Mouse (Mus musculus) E14TG2a.4 (cell line): ENCODE results near the gene Ttll1.
A peak's percentile ranks its signal among the peaks of the same experiment; 100 is the strongest.
"Not testable (repeated sequence)": the region's sequence is repeated elsewhere in the genome, so short reads cannot be mapped to it uniquely, and the experiment has no call there.

Experiments
- H3K27me3 ChIP-seq: 2 replicates; pipeline ENCODE4 v1.6.1; 2014; ENCODE audit warnings: low read length, control low read depth; ENCODE audit not compliant: insufficient read depth
- H3K36me3 ChIP-seq: 2 replicates; pipeline ENCODE4 v1.6.1; 2014; ENCODE audit warnings: low read length, control low read depth; ENCODE audit not compliant: insufficient read depth
- H3K4me1 ChIP-seq: replicated peaks from 2 replicates; pipeline ENCODE4 v1.6.1; 2014; ENCODE audit warnings: low read depth, low read length, control low read depth
- H3K4me3 ChIP-seq: replicated peaks from 2 replicates; pipeline ENCODE4 v1.5.1; 2014; ENCODE audit warnings: mild to moderate bottlenecking, low read length
- H3K9me3 ChIP-seq: 2 replicates; pipeline ENCODE4 v1.6.1; 2014; ENCODE audit warnings: low read length, control low read depth
- CTCF ChIP-seq: conservative IDR thresholded peaks from 2 replicates; pipeline ENCODE4 v1.5.1; 2014; ENCODE audit warnings: low read length
- NANOG ChIP-seq: IDR thresholded peaks from 2 replicates; pipeline ENCODE4 v1.6.1; 2014; ENCODE audit warnings: borderline replicate concordance, low read length, mixed read lengths
- POU5F1 ChIP-seq: IDR thresholded peaks from 2 replicates; pipeline ENCODE4 v1.6.1; 2014; ENCODE audit warnings: low read length, borderline replicate concordance

The Ttll1 gene

GRCm38 (mm10) chr15:83518215-83519048 is 7.7 kb upstream of the Ttll1 start:
- TF ChIP-seq NANOG (no peak), POU5F1 (no peak), CTCF (peak; percentile 74)
- Histone ChIP-seq H3K4me3 (no peak overlapping the region), H3K27me3 (peaks cover 20% of the 10 kb centered on the region), H3K9me3 (peaks cover 9% of the 10 kb centered on the region; the same call in 1 of the 2 replicates), H3K4me1 (peaks cover 19% of the 10 kb centered on the region), H3K36me3 (no peaks in the 10 kb centered on the region)

- no peaks in the 10 kb centered on the region for H3K36me3 ChIP-seq
- peaks cover 14% of the 10 kb centered on the region for H3K27me3 ChIP-seq
- no peak overlapping the region for H3K4me3 ChIP-seq
- peaks cover 9% of the 10 kb centered on the region; the same call in 1 of the 2 replicates for H3K9me3 ChIP-seq
- no peak for TF ChIP-seq POU5F1
- TF ChIP-seq CTCF: no peak
- TF ChIP-seq NANOG: no peak
- H3K4me1 ChIP-seq: peaks cover 23% of the 10 kb centered on the region
These were observed 4.3 kb upstream of the Ttll1 start for GRCm38 (mm10) chr15:83515018-83515417.

GRCm38 (mm10) chr15:83512489-83513281 is 2.0 kb upstream of the Ttll1 start:
- peaks cover 9% of the 10 kb centered on the region; the same call in 1 of the 2 replicates for H3K9me3 ChIP-seq
- H3K4me1 ChIP-seq: peaks cover 11% of the 10 kb centered on the region
- TF ChIP-seq POU5F1 (no peak), NANOG (no peak), CTCF (no peak)
- H3K4me3 ChIP-seq: no peak overlapping the region
- no peaks in the 10 kb centered on the region; the same call in 1 of the 2 replicates for H3K27me3 ChIP-seq
- no peaks in the 10 kb centered on the region for H3K36me3 ChIP-seq

- peaks cover 16% of the 10 kb centered on the region for H3K4me1 ChIP-seq
- no peaks in the 10 kb centered on the region; the same call in 1 of the 2 replicates for H3K27me3 ChIP-seq
- H3K4me3 ChIP-seq: peak overlapping the region; percentile 86
- H3K36me3 ChIP-seq: no peaks in the 10 kb centered on the region
- H3K9me3 ChIP-seq: no peaks in the 10 kb centered on the region
- peak; percentile 35 for TF ChIP-seq CTCF
- TF ChIP-seq NANOG: no peak
These were observed 516 bp downstream of the Ttll1 start for GRCm38 (mm10) chr15:83509950-83510804.

- H3K4me1 ChIP-seq: peaks cover 42% of the 10 kb centered on the region
- H3K27me3 ChIP-seq: not testable (repeated sequence)
- H3K36me3 ChIP-seq: peaks cover 16% of the 10 kb centered on the region
These were observed 9.2 kb downstream of the Ttll1 start for GRCm38 (mm10) chr15:83501483-83501882.

GRCm38 (mm10) chr15:83500352-83500751 is 10.3 kb downstream of the Ttll1 start:
- Histone ChIP-seq H3K4me1 (peaks cover 47% of the 10 kb centered on the region), H3K27me3 (no peaks in the 10 kb centered on the region), H3K9me3 (no peaks in the 10 kb centered on the region), H3K36me3 (peaks cover 17% of the 10 kb centered on the region), H3K4me3 (no peak overlapping the region)
- peak; percentile 99 for TF ChIP-seq CTCF
- no peak for TF ChIP-seq POU5F1

More at GRCm38 (mm10) chr15:83501483-83501882, 9.2 kb downstream of the Ttll1 start:
- H3K9me3 ChIP-seq, H3K4me3 ChIP-seq: not testable (repeated sequence)

GRCm38 (mm10) chr15:83499211-83499755 is 11.4 kb downstream of the Ttll1 start:
- Histone ChIP-seq H3K27me3 (no peaks in the 10 kb centered on the region), H3K4me1 (peaks cover 53% of the 10 kb centered on the region), H3K9me3 (no peaks in the 10 kb centered on the region), H3K4me3 (no peak overlapping the region), H3K36me3 (peaks cover 25% of the 10 kb centered on the region)
- no peak for TF ChIP-seq POU5F1
- TF ChIP-seq NANOG: no peak
- TF ChIP-seq CTCF: no peak

GRCm38 (mm10) chr15:83497299-83497698 is 13.4 kb downstream of the Ttll1 start:
- no peaks in the 10 kb centered on the region for H3K27me3 ChIP-seq
- H3K9me3 ChIP-seq: no peaks in the 10 kb centered on the region
- H3K4me1 ChIP-seq: peaks cover 49% of the 10 kb centered on the region
- TF ChIP-seq POU5F1 (no peak), CTCF (peak; percentile 66), NANOG (no peak)
- no peak overlapping the region for H3K4me3 ChIP-seq
- H3K36me3 ChIP-seq: peaks cover 35% of the 10 kb centered on the region
